Mouse (Mus musculus): ENCODE results near the gene Sestd1.

Sestd1 gene

GRCm38 (mm10) chr2:77280512-77281409 is at the start of gene Sestd1:
Sestd1 (minus strand) TSS chr2:77280592.
- peak; percentile 60 to 74 for DNase-seq (ENCODE audit: low read depth in 1 of 2, low spot score in 2 of 2)

- DNase-seq (ENCODE audit: low read depth in 1 of 2, low spot score in 2 of 2), result no peak
Observed at GRCm38 (mm10) chr2:77327246-77327645, 46.9 kb upstream of the Sestd1 start.

DNA sequence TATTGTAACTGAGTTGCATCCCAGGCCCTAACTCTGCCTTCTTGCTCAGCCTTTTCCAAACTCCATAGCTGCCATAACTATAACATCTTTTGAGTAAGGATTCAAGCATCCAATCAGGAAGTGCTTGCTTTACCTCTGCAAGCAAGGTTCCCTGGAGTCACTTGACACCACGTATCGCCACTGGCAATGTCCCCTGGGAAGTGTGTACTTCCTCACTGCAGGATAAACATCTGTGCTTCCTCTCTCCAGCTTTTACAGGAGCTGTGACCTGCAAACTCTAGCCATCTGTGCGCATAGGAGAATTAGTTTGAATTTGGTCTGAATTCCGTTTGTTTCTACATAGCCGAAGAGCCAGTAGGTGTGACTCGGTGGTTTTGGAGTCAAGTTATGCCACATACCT is 43.3 kb upstream of the Sestd1 start:
- DNase-seq (ENCODE audit: low read depth in 1 of 2, low spot score in 2 of 2), result no peak

DNA sequence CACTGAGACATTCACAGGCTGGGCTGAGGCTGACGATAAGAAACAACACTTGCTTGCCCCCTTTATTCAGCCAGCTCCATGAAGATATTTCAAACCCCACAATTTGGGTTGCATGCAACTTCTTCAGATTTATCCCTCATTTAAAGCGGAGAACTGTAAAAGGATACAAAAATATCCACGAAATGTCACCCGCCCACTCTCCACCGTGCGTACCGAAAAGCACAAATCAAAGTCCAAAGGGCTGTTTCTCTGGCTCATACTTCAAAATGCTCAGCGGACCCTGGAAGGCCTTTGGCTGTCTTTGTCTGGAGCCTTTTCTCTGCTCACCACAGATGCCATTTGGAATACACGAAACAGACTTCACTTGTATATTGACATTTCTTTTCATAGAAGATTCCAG is 42.8 kb upstream of the Sestd1 start:
- no peak for DNase-seq (ENCODE audit: low read depth in 1 of 2, low spot score in 2 of 2)

GRCm38 (mm10) chr2:77319196-77319595 is 38.8 kb upstream of the Sestd1 start:
- DNase-seq (ENCODE audit: low read depth in 1 of 2, low spot score in 2 of 2), result no peak

DNA sequence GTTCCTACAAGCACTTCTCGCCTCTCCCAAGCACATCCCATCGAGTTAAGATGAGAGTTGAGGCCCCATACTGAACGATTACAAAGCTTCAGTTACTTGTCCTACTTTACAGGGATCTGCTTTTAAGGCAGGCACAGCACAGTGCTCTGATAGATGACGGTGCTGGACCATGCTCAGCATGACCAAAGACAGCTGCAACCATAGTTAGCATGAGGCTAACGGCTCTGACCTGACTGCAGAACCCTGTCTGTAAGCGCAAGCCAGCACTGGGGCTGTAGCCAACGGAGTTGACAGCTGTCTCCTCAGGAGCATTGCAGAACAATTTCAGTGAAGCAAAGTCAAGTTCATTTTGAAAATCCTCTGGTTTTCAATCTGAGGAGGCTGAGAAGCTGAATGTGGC is 36.6 kb upstream of the Sestd1 start:
- DNase-seq (ENCODE audit: low read depth in 1 of 2, low spot score in 2 of 2), result no peak

DNA sequence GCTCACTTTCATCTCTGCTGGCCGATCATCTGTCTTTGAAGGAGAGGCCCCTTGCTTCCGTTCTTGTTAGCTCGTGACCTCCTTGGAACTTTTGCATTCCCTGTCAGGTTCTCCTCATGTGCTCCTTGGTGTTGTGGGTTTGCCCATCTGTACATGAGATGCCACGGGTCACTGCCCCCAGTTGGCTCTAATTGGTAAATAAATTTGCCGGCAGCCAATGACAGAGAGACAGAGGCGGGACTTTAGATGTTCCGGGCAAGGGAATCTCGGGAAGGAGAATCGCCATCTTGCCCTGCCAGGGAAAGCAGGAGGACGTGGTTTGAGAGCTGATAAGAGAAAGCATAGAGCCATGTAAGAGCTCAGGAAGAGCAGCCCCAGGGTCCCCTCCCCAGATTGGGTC is 33.5 kb upstream of the Sestd1 start:
- DNase-seq (ENCODE audit: low read depth in 1 of 2, low spot score in 2 of 2), result no peak

DNA sequence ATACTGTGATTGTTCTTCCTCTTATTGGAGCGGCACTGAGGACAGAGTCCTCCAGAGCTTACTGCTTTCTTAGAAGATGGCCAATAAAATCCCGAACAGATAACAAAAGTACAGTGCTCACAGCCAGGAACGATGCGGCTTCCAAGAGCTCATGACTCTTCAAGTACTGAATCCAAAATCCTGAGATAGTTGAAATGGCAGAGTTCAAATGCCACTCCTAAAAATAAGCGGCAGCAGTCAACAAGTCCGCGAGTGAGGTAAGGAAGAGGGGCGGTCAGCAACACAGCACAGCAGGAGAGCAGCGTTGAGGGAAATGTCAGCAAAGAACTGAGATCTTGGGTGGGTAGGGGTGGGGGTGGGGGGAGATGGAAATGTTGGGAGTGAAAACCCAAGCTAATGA is 32.2 kb upstream of the Sestd1 start:
- no peak for DNase-seq (ENCODE audit: low read depth in 1 of 2, low spot score in 2 of 2)

- peak; percentile 29 to 54 for DNase-seq (ENCODE audit: low read depth in 1 of 2, low spot score in 2 of 2)
Observed at GRCm38 (mm10) chr2:77309313-77309712, 28.9 kb upstream of the Sestd1 start.

DNA sequence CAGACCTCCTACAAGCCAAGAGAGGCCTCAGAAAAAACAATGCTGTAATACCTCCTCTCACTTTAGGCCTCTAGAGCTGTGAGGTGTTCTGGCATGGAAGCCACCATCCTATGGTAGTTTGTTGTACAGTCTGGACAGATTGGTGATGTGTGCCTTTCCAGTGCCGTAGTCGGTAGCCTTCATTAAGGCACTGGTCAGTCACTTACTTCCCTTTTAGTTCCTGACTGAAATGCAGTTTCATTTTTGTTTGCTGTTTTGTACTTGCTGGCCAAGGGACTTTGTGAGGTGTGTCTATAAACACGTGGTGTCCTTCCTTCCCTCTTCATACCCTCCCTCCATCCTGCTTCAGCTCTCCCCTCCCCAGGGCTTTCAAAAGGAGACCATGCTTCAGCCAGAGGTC is 24.1 kb upstream of the Sestd1 start:
- DNase-seq (ENCODE audit: low read depth in 1 of 2, low spot score in 2 of 2), result no peak

DNA sequence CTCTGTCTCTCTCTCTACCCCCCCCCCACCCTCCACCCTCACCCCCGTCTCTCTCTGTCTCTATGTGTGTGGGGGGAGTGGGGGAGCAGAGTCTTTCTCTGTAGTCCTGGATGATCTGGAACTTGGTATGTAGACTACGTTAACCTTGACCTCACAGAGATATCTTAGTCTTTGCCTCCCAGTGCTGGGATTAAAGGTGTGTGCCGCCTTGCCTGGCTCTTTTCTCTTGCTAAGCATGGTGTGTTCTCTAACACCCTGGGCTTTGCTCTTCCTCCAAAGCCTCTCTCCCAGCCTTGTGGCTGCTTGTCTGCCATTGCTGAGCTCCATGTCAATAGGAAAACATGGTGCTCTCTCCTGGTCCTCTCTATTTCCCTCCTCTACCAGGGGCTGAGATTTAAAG is 23.3 kb upstream of the Sestd1 start:
- no peak for DNase-seq (ENCODE audit: low read depth in 1 of 2, low spot score in 2 of 2)

DNA sequence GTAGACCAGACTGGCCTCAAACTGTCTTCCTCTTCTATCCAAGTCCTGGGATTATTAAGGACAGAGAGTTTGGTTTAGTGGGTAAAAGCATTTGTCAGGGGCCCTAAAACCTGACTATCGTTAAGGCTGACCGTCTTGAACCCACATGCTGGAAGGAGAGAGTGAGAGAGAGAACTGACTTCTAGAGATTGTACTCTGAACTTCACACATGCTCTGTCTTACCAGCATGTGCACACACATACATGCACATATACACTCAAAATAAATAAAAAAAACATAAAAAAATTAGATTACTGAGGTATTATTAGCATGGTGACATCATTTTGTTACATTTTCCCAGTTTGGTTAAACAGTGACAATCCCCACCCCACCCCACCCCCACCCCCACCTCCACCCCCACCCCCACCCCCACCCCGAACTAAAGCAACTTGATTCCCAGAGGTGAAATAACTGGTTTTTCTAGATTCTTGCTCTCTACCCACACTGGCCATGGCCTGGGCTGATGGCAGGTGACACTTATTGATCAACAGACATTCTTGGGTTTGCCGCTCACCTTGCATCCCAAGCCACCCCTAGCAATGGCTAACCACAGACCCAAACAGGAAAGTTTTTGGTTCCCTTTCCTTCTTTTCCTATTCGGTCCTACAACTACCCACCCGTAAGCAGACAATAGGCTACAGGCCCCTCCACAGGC is 22.4 kb upstream of the Sestd1 start:
- no peak for DNase-seq (ENCODE audit: low read depth in 1 of 2, low spot score in 2 of 2)

GRCm38 (mm10) chr2:77301687-77302389 is 21.4 kb upstream of the Sestd1 start:
- DNase-seq (ENCODE audit: low read depth in 1 of 2, low spot score in 2 of 2), result no peak

DNA sequence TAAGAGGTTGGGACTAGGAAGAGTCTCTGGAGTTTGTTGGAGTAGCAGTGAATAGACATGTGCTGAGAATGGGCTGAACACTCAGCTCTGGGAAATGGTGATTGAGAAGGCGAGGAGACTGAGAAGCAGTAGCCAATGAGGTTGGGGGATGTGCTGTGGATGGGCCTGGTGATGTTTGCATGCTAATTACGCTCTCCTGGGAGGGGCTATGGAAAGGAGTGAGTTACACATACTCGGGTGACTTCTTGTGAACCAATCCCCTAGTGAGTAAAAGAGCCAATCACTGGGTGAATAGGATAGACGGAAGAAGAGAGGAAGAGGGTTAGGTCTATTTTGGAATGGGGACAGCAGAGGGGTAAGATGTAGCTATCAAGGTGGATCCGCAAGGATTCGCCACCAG is 9.3 kb upstream of the Sestd1 start:
- DNase-seq (ENCODE audit: low read depth in 1 of 2, low spot score in 2 of 2), result no peak

- no peak for DNase-seq (ENCODE audit: low read depth in 1 of 2, low spot score in 2 of 2)
Observed at GRCm38 (mm10) chr2:77286755-77287154, 6.4 kb upstream of the Sestd1 start.

DNA sequence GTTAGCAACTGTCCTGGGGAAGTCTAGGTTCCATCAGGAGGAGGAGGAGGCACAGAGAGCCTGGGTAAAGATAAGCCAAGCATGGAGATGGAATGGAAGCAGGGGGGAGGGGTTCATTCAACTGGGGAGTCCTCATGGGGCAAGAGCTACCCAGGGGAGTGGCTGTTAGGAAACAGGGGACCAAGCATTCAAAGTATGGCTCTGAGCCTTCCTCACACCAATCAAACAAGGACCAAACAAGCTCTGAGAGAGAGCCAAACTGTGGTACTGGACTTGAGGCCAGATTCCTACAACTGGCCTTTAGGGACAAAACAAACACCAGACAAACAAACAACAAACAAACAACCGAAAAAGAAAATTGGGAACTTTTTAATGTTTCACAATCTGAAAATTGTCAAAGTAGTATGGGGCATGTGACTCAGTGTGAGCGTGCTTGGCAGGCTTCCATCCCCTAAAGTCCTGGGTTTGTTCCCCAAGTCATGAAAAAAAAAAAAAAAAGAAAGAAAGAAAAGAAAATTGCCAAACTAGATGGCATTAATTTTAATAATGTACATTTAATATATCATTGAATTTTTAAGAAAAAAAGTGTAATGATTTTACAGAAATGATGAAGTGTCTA is 4.0 kb upstream of the Sestd1 start:
- peak in 1 of 2 experiments; percentile 17 for DNase-seq (ENCODE audit: low read depth in 1 of 2, low spot score in 2 of 2)

GRCm38 (mm10) chr2:77279861-77280511 is 406 bp downstream of the Sestd1 start:
- peak in 1 of 2 experiments; percentile 20 for DNase-seq (ENCODE audit: low read depth in 1 of 2, low spot score in 2 of 2)

- no peak for DNase-seq (ENCODE audit: low read depth in 1 of 2, low spot score in 2 of 2)
Observed at GRCm38 (mm10) chr2:77277272-77277671, 3.1 kb downstream of the Sestd1 start.

- no peak for DNase-seq (ENCODE audit: low read depth in 1 of 2, low spot score in 2 of 2)
Observed at GRCm38 (mm10) chr2:77275851-77276250, 4.5 kb downstream of the Sestd1 start.

GRCm38 (mm10) chr2:77274976-77275641 is 5.3 kb downstream of the Sestd1 start:
- no peak for DNase-seq (ENCODE audit: low read depth in 1 of 2, low spot score in 2 of 2)
